Mouse (Mus musculus): ENCODE data around the gene Tspan15. TPM values are rescaled to one million over a fixed set of nuclear protein-coding genes. Genes with fewer than 3 reads are reported as not detected.

Tspan15 gene
- polyA plus RNA-seq, 1 experiment = 112 TPM

- DNase-seq (ENCODE audit: low read depth) = no peak
These were observed 2.9 kb downstream of the Tspan15 start for GRCm38 (mm10) chr10:62228126-62228525.

- DNase-seq (ENCODE audit: low read depth) = no peak
These were observed 5.2 kb downstream of the Tspan15 start for GRCm38 (mm10) chr10:62225839-62226238.

GRCm38 (mm10) chr10:62224231-62224630, 6.8 kb downstream of the Tspan15 start:
- DNase-seq (ENCODE audit: low read depth) = no peak

DNA sequence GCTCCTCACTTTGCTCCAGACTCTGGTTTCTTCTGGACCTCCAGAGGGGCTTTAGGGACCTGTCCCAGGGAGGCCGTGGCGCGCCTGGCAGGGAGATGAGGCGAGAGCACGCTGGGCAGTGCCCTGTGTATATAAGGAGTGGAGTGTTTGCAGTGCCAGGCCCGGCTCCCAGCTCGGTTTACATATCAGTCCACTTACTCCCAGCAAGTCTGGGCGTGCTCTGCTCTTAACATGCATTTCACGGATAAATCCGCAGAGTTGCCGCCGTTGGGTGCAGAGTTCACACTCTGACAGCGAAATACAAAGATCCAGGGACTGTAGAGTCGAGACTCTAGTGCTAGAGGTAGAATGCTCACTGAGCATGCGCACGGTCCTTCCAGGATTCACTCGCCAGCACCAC, 8.3 kb downstream of the Tspan15 start:
- no peak for DNase-seq (ENCODE audit: low read depth)

DNA sequence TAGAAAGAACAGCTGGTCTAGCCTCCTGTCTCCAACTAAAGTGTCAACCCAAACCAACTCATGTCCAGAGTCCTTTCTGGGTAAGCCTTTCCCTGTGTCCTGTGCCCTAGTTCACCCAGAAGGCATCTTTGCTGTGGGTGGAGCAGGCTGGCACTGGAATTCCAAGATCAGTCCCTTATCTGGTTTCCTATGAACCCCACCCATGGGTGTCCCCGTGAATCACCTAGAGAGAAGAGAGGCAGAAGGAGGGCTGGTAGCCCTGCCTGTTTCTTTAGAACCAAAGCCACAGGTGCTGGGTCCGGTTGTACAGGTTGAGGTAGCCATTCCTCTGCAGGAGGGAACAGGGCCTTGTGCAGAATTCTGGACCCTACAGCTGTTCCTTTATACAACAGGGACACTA, 9.4 kb downstream of the Tspan15 start:
- no peak for DNase-seq (ENCODE audit: low read depth)

DNA sequence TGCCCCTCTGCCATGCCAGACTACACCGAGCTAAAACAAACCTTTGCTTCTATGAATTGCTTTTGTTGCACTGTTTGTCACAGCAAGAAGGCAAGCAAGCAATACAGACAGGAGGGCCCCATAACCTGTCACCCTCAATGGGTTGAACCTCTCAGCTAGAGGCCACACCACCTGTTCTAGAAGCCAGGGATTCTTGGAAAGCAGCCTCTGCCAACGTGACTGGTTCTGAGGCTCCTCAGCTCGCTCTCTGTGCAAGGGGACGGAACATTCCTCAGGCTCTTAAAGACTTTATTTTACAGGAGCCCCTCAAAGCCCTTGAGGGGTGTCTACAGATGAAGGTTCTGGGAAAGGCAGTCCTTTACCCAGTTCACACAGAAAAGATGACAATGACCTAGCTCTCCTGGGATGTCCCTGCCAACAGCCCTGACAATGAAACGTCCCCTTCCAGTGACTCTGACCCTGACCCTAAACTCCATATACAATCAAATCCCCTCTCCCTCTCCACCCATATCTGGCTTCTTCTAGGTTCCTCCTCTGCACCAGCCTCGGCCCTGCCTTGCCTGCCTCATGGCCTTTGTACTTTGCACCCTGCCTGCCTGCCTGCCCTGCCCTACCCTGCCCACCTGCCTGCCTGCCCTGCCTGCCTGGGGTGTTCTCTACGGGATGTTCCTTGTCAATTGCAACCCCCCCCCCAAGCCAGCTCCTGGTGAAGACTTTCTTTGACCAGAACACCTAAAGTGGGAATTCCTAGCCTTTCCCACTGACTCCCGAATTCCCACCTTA, 10.1 kb downstream of the Tspan15 start:
- no peak for DNase-seq (ENCODE audit: low read depth)

DNA sequence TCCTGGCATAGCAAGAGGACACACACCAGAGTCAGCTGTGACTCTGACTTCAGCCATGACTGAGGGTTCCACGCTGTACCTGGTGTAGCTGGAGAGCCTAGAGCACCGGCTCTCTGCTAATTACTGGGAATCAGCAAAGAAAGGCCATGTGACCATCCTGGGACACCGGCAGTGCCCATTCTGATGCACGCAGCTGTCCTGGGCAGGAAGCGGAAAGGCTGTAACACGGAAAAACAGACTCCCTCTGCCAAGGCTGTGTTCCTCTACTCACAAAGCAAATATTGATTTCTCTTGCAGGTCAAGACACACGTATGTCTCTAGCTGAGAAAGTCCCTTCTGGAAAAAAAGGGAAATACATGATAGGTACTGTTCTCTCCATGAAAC, 12.3 kb downstream of the Tspan15 start:
- no peak for DNase-seq (ENCODE audit: low read depth)

GRCm38 (mm10) chr10:62218044-62218788, 12.8 kb downstream of the Tspan15 start:
- DNase-seq (ENCODE audit: low read depth) = no peak

GRCm38 (mm10) chr10:62217196-62217595, 13.9 kb downstream of the Tspan15 start:
- DNase-seq (ENCODE audit: low read depth) = no peak

GRCm38 (mm10) chr10:62216595-62216994, 14.5 kb downstream of the Tspan15 start:
- DNase-seq (ENCODE audit: low read depth) = no peak

GRCm38 (mm10) chr10:62215633-62216032, 15.4 kb downstream of the Tspan15 start:
- DNase-seq (ENCODE audit: low read depth) = no peak

DNA sequence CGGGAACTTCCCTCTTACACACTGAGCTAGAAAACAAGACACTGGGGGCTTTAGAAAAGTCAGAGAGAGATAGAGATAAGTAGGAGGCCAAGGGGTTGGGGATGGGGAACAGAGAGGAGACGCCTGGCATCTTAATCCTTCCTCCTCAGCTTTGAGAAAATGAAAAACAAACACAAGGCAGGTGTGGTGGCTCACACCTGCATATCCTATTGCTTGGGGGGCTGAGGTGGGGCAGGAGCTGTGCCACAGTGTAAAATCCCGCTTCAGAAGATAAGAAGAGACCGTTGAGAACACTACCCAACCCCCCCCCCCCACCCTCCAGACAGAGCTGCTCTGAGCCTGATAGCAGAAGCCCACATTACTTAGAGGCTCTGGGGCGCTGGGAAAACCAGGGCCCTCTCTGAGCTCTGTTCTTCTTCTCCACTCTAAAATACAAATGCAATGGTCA, 15.9 kb downstream of the Tspan15 start:
- no peak for DNase-seq (ENCODE audit: low read depth)

DNA sequence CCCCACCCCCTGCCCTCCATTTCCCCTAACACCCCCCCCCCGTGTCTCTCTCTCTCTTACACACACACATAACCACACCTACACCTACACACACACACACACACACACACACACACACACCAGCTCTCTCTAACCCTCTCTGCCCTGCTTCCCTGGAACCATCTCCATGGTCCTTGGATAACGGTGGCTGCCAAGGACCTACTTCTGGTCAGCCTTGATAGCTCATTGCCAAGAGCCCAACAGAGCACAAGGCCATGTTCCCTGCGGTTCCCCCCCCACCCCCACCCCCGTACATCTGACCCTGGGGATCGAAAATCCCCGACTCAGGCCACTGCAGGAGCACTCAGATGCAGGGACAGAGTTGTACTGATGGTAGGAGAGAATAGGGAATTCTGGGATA, 19.7 kb downstream of the Tspan15 start:
- no peak for DNase-seq (ENCODE audit: low read depth)

GRCm38 (mm10) chr10:62208241-62208896, 22.7 kb downstream of the Tspan15 start:
- DNase-seq (ENCODE audit: low read depth) = no peak

DNA sequence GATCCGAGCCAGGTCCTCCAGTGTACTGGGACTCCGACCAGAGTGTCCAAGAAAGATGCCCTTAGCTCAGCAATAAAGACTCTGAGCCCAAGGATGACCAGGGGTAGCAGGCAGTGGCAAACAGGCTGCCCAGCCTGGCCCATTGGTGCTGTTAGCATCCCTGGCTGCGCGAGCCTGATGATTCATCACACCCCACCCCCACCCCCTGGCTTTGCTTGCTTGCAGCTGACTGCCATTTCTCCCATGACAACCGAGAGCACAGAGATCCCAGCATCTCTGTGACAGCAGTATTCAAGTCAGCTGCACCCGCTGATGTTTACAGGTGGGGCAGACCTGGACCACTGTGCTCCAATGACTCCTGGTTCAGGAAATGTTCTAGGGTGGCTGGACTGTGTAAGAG, 28.5 kb downstream of the Tspan15 start:
- no peak for DNase-seq (ENCODE audit: low read depth)

DNA sequence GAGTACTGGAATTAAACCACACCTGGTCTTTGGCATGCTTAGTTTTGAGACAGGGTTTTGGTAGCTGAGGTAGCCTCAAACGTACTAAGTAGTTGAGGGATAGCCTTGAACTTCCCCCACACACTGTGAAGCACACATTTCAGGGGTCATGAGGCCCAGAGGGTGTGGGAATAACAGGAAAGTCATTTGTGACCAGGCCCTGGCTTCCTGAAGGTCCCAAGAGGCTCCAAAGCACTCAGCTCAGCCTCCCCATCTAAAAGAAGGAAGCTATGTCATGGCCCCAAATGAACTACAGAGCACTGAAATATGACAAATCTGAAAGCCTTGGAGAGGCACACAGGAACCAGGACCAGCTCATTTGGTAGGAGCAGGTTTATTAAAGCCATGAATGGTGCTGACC, 32.2 kb downstream of the Tspan15 start:
- DNase-seq (ENCODE audit: low read depth) = no peak

DNA sequence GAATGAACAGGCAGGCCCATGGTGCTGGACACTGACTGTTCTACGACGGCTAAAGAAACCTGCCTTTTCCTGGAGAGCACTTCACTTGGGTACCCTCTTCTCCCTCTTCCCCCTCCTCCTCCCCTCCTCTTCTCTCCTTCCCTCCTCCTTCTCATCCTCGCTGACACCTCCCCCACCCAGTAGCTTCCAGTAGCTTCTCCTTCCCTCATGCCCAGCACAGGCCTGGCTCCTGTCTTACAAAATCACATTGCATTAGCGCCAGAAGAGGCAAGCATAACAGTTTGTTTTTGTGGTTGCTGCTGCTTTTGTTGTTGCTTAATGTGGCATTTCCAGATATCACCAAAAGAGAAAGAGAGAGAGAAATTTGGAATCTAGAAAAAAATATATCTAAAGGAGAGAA, 33.6 kb downstream of the Tspan15 start:
- DNase-seq (ENCODE audit: low read depth) = no peak

DNA sequence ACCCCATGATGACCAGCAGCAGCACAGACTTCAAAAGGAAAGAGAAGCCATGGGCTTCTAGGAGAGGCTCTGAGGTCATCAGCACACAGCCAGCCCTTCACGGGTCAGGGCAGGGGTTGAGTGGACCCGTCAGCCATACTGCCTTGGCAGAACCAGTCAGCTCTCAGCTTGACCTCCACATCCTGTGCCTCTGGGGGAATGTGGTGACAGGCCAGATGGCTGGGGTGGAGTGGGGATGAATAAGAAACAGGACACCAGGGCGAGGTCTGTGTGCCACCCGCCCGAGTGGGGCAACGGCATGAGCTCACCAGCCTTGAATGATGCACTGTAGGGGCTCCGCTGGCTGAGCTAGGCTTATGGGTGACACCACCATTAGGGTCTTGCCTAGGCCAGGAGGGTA, 35.7 kb downstream of the Tspan15 start:
- no peak for DNase-seq (ENCODE audit: low read depth)

GRCm38 (mm10) chr10:62194946-62195345, 36.1 kb downstream of the Tspan15 start:
- DNase-seq (ENCODE audit: low read depth) = no peak

GRCm38 (mm10) chr10:62194461-62194860, 36.6 kb downstream of the Tspan15 start:
- DNase-seq (ENCODE audit: low read depth) = no peak

DNA sequence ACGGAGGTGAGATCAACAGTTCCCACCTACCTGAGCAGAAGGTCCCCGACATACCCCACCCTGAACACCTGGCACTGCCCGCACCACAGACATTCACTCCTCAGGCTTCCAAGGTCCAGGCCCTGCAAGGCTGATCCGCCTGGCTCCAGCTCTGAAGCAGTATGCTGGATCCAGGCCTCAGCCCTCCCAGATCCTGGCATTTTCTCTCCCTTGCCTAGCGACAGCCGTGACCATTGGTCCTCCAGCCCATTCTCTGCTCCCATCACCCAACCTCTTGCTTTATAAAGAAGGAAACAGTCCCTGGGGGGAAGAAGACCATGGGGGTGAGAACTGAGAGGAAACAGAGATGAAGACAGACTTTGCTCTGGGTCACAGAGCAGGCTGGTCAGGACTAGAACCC, 37.0 kb downstream of the Tspan15 start:
- DNase-seq (ENCODE audit: low read depth) = no peak

GRCm38 (mm10) chr10:62192701-62193157, 38.3 kb downstream of the Tspan15 start:
- DNase-seq (ENCODE audit: low read depth) = no peak

GRCm38 (mm10) chr10:62190821-62191220, 40.2 kb downstream of the Tspan15 start:
- no peak for DNase-seq (ENCODE audit: low read depth)

All from gonadal fat pad, adult 2 months (tissue).